Mouse (Mus musculus) erythroblast, adult 5-6 weeks (primary cell): ENCODE measurements around the gene Alg1. TPM values are rescaled to one million over a fixed set of nuclear protein-coding genes. Genes with fewer than 3 reads are reported as not detected.
A peak's percentile ranks its signal among the peaks of the same experiment; 100 is the strongest.
"Not testable (repeated sequence)": the region's sequence is repeated elsewhere in the genome, so short reads cannot be mapped to it uniquely, and the experiment has no call there.

ENCODE experiments used
- ATAC-seq: replicated peaks from 2 replicates; pipeline ENCODE4 v1.8.0; 2016; ENCODE audit warnings: moderate number of reproducible peaks, mild to moderate bottlenecking, moderate TSS enrichment, inconsistent platforms; ENCODE audit not compliant: poor library complexity, low FRiP score, severe bottlenecking
- total RNA-seq, 2 experiments: library from RNA; stranded (forward) in 1 of 2; stranded (reverse) in 1 of 2; fragments of 150-400 nt in 1 of 2; fragments of 200-764, 138-1000 nt in 1 of 2; gene quantifications; 2 replicates each; pipeline versions ENCODE4 v1.2.3 to v1.2.4; 2015 to 2017; ENCODE audit warnings: low replicate concordance in 2 of 2

Gene Alg1
- total RNA-seq (2015; ENCODE audit: low replicate concordance) = 5.8 and 6.1 TPM in 2 replicates
- total RNA-seq (2017; ENCODE audit: low replicate concordance) = 2.6 and 5.4 TPM in 2 replicates

DNA sequence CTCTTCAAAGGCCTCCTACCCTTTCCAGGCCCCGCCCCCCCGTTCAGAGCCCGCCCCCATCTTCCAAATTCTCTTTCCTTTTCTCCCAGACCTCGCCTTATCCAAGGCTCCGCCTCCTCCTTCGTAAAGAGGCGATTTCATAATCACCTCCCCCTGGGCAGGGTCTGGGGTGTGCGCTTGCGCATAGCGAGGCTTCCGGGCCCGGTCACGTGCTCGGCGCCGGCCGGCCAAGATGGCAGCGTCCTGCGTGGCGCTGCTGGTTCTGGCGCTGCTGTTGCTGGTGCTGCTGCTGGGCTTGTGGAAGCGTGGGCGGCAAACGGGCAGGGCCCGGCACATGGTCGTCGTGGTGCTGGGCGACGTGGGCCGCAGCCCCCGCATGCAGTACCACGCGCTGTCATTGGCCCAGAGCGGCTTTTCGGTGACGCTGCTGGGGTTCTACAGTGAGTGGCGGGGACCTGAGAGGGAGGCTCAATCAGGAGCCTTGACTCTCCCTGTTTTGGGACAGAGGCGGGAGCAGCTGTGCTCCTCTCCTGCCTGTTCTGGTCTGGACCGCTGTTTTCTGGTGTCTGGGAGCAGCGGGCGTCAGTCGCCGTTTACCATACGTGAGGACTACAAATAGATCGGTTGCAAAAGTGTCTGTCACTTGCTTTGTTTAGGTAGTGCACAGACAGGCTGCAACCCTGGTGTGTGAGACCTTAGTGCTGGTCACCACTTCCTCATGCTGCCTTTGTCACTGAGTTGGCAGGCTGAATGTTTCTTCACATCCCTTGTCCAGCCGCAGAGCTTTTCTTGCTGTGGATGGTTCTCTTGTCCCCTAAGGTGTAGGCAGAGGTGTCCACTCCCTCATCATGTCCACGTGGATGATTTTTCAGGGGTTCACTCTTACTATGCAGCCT lies at the start of gene Alg1:
Gene Alg1 (plus strand): TSS at position 204 of the 896 bp plus-strand sequence.
- ATAC-seq = peak; percentile 98

DNA sequence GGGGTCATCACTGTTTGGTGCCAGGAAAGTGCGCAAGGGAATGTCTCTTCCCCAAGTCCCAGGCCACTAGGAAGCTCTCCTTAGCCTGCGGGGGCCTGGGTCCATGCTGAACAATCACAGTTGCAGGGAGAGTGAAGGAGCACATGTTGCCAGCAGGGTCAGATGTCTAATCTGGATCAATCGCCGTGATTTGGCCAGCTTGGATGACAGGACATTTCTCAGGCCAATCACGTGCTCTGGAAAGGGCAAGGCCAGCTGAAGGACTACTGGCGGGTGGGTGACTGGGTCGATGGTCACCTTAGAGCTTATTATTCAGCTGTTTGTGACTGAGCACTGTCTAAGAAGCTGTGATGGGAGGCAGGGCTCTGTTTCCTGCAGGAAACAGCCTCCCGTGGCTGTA lies 49.3 kb upstream of the Alg1 start:
- ATAC-seq = no peak

DNA sequence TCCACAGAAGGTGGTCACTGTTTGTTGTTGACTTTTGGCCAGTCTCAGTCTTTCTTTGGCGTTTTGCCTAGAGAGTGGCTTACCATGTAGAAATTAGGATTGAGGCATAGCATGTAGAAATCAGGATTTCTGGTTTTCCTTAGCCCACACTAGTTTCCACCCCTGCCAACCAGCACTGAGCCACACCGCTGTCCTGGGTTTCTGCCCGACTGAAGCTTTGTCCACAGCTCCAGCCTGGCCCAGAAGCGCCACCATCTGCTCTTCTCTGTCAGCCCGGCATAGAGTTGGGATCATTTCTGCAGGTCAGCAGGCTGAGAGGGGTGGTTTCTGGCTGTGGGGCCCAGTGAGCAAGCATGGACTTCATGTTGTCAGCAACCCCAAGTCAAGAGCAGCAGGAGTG lies 48.5 kb upstream of the Alg1 start:
- ATAC-seq = no peak

DNA sequence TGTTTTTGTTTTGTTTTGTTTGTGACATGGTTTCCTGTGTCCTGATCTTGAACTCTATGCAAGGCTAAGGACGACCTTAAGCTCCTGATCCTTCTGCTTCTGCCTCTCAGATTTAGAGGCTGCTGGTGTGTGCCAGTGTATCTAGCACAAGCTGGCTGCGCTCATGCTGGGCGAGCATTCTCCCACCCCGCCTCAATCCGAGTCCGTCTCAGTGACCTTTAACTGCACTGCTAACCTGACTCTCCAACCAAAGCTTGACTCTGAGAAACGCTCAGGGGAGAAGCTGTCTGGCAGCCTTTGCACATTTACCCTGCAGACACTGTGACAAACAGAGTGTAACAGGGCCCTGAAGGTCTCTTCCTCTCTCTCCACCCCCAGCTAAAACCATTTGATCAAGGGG lies 47.7 kb upstream of the Alg1 start:
- ATAC-seq = no peak

DNA sequence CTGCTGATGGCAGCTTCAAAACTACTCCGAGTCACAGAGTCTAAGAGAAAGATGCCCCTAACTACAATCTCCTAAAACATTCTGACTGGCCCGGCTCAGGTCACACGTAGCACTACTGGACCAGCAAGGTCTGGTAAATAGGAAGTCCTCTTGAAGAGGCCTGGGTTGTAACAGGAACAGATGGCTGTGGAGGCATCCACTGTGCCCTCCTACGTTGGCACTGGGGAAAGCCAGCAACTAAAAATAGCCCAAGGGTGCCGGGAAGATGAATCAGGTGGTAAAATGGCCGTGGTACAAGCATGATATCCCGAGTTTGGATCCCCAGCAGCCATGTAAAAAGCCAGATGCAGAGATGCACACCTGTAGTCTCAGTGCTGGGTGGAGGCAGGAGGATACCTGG lies 47.2 kb upstream of the Alg1 start:
- ATAC-seq = no peak

DNA sequence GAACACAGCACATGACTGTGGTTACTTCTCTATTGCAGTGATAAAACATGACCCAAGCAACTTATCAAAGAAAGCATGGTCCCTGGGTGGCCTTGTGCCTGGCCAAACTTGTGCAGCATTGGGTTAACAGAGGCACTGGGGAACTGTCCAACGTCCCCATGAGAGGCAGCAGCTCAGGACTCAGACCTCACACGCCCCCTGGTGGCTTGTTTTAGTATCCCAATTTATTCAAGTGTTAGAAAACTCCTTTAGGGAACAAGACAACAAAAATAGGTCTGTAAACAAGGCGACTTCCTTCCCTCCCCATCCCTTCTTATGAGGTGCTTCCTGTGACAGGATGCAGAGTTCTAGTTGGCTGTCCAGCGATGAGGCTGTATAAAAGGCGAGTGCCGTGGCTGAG lies 38.3 kb upstream of the Alg1 start:
- peak; percentile 66 for ATAC-seq

DNA sequence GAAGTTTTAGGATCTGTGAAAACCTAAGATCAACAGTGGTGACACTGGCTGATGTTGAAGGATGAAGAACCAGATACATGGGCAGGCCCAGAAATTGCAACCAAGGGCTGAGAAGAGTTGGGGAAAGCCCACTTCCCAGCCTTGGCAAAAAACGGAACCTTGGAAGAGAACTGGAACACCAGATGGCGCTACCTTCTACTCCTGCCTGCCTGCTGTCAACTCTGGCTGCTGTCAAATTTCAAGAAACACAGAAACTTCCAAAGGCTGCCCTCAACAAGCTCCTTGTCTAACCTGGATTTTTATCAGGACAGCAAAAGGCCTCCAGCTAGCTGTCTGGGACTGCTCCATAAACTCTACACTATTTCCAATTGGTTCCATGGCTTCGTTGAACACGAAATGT lies 30.7 kb upstream of the Alg1 start:
- ATAC-seq = no peak

DNA sequence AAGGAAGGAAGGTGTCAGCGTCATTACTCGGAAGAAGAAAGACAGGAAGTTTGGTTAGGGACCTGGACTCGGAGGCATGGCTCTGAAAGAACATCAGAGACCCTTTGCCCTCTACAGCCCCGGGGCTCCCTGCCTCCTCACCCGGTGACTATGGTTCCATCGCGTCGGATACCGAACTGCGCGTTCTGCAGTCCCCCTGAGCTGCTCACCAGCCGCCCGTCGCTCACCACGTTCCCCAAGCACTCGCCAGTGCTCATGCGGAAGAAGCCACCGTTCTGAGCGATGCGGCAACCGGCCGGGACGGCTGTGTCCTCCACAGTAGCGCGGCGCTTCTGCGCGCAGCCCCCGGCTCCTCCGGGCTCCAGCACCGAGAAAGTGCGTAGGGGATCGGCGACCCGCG lies 30.2 kb upstream of the Alg1 start:
- no peak for ATAC-seq

DNA sequence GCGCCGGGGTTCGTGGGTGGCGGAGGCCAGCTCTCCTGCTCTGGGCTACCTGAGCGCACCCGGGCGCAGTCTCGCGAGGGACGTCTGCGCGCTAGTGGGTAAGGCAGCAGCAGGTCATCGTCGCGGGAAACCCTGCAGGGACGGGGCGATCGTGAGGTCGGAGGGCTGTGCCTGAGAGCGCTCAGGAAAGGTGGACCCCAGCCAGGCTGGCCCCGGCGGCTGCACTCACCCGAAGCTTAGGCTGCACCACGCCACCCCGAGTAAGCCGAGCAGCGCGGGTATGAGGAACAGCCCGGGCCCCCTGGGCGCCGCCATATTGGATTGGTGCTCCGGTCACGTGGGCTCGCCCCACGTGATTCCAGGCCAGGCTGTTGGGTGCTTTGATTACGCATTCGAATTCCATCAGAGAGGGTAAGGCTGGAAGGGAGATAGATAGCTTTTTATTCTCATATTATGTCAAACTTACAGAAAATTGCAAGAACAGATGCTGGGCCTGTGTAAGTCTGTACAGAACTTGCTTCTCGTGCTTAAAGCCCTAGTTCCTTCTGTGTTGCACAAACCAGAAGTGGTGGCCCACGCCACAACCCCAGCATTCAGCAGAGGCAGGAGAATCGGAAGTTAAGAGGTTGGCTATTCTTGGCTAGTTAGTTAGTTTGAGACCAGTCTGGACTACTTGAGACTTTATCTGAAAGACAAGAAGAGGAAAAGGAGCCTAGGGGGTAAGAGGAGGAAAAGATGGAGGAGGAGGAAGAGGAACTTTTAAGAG lies 29.6 kb upstream of the Alg1 start, which contains the start of gene Nagpa:
Gene Nagpa (minus strand): TSS at position 345 of the 766 bp plus-strand sequence.
- ATAC-seq = peak; percentile 76

DNA sequence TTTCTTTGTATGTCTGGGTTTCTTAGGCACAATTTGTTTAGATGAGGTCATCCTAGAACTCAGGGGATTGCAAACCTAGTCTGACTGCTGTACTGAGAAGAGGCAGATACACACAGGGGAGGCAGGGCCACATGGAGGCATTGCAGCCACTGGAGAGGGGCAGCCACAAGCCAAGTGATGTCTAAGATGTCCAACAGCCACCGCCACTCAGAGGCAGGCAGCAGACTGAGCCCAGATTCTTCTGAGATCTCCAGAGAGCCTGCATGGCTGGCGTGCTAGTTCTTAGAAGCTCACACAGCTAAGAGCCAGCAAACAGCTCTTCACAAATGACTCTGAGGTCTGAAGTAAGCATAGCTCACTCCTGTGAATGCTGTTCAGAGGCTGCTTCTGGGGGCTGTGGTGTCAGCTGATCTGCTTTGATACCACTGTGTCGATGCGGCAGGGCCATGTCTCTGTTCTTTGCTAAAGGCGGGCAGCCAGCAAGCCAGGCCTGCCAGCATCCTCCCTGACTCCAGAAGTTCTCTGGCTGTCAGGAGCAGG lies 27.9 kb upstream of the Alg1 start:
- no peak for ATAC-seq

DNA sequence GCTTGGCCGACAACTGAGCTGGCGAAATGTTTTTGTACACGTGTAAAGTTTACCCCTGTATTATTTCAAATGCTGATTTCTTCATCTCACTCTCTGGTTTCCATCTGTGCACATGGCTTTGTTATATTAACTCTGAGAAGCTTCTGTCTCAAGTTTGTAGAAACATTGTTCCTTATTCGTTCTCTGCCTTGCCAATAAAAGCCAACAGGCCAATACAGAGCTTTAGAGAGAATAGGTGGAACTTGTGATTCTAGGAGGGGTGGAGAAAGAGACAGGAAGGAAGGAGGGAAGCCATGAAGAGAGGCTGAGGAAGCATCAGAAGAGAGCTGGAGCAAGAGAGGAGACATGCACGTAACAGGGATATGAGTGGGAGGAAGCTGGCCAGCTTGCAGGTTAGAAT lies 27.4 kb upstream of the Alg1 start:
- ATAC-seq = no peak

DNA sequence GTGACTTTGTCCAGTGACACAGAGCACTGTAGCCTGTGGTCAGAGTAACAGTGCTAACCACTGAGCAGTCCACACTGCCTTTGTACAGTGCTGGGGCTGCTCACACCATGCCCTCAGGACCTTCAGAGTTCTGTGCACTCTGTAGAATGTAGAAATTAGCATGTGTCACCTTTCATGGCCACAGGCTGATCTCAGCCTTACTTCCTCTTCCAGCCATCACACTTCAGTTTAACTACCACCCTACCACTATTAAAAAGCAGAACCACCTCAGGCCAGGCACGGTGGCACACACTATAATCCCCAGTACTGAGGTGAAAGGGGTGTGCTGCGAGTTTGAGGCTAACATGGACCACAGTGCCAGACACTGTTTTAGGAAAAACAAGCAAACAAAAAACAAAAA lies 23.1 kb upstream of the Alg1 start:
- no peak for ATAC-seq

DNA sequence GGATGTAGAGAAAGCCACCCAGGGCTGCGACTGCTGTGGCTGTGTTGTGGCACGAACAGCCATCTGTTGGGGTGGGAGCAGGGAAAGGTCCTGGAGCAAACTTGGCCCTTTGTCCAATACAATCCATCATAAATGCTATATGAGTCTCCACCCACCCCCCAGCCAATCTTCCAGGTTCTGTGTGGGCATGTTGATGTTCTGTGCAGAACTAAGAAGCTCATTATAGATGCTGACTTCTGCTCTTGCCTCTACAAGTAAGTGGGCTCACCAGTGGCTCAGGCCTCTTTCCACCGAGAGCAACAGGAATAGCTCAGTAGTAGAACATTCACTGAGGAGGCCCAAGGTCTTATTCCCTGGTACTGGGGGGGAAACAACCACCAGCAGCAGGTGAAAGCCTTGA lies 21.3 kb upstream of the Alg1 start:
- no peak for ATAC-seq

DNA sequence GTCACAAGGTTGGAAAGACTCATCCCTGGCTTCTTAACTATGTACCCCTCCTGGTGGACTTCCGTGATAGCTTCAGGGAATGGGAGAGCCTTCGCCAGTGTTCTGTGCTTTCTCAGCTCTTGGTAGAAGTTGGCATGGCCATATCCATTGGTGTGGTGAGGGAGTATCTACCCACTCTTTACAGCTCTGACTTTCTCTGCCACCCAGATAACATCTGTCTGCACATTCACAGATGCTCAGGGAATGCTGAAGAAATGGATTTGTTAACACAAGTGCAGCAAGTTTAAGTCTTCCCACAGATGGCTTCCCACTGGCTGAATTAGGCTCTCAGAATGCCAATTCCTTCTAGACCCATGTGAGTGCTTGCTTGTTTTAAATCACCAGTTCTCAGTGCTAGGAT lies 19.3 kb upstream of the Alg1 start:
- ATAC-seq = no peak

DNA sequence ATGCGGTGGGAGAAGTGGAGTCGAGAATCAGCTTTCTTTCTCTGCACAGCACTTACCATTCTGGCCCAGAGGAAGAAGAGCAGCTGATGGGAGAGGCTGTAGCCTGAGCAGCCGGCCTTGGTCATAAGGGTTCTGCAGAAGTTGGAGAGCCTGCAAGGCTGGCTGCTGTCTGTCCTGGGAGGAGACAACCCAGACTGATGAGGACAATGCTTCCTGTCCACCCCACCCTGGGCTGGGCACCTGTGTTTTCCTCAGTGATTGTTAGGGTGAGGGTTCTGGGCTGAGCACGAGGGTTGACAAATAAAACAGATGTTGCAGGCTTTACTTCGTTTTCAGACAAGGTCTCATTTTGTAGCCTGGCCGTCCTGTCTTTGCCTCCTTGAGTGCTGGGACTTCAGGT lies 16.7 kb upstream of the Alg1 start:
- no peak for ATAC-seq

DNA sequence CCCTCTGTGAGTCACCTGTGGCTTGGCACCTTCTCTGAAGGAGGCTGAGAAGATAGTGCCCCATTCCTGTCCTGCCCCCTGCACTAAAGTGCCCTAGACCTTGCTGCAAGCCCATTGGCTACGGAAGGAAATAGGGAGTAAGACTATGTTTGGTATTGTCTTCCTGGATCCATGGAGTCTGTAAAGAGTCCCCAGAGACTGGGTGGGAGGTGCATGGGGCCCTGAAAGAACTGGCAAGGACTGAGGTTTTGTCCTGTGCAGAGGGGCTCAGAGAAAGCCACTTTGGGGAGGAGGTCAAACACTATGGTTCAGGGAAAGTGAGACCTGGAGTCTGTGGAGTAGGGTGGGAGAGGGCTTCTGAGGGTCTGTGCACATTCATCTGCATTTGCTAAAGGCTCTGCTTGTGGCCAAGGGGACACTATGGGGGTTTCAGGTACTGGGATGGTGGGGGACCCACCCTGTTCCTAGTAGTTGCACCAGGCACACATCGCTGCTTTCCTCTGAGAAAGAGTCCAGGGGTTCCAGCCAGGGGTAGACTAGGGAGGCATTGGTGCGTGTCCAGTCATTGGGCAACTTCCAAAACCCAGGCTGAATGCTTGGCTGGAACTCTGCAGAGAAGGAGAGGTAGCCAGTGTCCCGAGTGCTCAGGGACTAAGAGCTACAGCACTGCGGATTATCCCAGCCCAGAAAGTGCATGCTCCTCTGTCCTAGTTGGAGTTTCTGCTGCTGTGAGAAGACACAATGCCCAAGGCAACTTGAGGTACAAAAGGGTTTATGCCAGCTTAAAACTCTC lies 15.9 kb upstream of the Alg1 start:
- no peak for ATAC-seq

DNA sequence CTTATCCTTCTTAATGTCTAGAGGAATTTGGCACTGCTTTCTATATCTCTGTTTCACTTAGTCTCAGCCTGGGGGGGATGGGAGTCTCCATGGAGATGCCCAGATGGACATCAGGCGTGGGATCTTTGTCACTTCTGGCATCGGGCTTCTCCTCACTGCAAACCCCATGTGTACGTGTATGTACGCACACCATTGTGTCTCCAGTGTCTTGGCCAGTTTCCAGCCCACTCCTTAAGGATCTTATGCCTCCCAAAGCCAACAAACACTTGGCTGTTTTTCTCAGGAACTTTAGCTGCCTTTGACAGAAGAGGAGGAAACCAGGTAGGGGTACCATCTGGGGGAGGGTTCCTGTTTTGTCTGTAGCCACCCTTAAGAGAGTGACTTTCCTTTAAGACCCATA lies 12.0 kb upstream of the Alg1 start:
- no peak for ATAC-seq

DNA sequence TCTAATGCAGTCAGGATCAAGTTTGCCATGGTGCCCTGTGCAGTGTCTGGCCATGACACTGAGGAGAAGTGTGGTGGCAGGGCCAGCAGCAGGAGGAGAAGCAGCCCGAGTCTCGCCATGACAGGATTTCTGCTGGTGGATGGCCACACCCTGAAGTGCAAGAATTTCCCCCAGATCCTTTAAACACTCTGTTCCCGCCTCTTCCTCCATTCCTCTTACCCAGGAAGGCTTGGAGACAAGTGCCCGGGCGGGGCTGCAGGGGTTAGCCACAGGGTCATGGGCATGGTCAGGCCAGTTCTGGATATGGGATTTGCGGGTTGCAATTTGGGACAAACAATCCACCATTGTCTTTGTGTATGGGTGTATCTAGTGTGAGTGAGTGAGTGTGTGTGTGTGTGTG lies 11.3 kb upstream of the Alg1 start, which contains the start of gene AU021092:
Gene AU021092 (minus strand): TSS at position 160 of the 400 bp plus-strand sequence.
- ATAC-seq = no peak

DNA sequence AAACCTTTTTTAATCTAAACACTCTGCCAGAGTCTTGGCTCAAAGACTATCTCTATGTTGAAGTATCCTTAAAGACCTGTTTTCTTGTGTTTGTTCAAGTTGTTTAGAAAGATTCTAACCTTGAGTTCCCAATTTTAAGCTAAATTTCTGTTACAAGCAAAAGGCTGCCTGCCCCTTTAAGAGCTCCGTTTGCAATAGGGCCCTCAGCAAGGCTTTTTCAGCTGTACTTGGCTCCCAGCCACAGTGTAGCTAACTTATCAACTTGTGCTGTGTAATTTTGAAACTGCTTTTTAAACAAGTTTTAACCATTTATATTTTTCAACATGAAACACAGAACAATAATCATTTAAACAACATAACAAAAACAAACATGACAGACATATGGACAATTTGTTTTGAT lies 6.9 kb upstream of the Alg1 start:
- not testable (repeated sequence) for ATAC-seq

DNA sequence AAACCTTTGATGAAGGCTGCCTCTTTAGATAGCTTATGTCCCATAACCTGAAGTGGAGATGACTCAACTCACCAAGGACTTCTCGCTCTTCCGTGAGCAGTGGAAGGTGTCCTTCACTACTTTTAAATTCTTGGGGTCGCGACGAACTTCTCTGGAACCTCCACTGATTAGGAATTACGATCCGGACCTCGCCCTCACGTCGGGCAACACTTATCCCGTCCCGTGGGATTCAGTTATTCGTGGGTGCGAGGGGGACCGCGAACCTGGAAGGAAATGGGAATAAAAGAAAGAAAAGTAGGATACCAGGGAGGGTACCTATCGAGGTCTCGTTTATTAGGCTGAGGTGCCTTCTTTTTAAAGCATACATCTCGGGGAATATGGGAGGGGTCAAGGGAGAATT lies 5.9 kb upstream of the Alg1 start:
- ATAC-seq = not testable (repeated sequence)
